Mouse (Mus musculus) neural tube, embryonic 14.5 days (tissue): Measurements from ENCODE around the gene Cby3. TPM values are rescaled to one million over a fixed set of nuclear protein-coding genes. Genes with fewer than 3 reads are reported as not detected.
A peak's percentile ranks its signal among the peaks of the same experiment; 100 is the strongest.
"Not testable (repeated sequence)": the region's sequence is repeated elsewhere in the genome, so short reads cannot be mapped to it uniquely, and the experiment has no call there.

ENCODE experiments used
- ATAC-seq: fragments of 200-750 bp; cut with Nextera tagmentation; 2 replicates; pipeline ENCODE4 v1.8.0; 2017; ENCODE audit warnings: low read depth, mild to moderate bottlenecking, moderate TSS enrichment, moderate library complexity
- H3K27ac ChIP-seq: fragments of 300-500 bp; sonication (generic); 2 replicates; pipeline ENCODE4 v1.5.1; 2014; ENCODE audit warnings: low read depth, mild to moderate bottlenecking, control low read depth, low read length, moderate library complexity, mixed read lengths
- H3K27me3 ChIP-seq: fragments of 300-500 bp; sonication (generic); 2 replicates; pipeline ENCODE4 v1.6.1; 2014; ENCODE audit warnings: low read length; ENCODE audit not compliant: control insufficient read depth, insufficient read depth
- H3K36me3 ChIP-seq: fragments of 300-500 bp; sonication (generic); 2 replicates; pipeline ENCODE4 v1.6.1; 2014; ENCODE audit warnings: low read length, mixed read lengths; ENCODE audit not compliant: control insufficient read depth, insufficient read depth
- H3K4me1 ChIP-seq: fragments of 300-500 bp; sonication (generic); 2 replicates; pipeline ENCODE4 v1.6.1; 2014; ENCODE audit warnings: low read length; ENCODE audit not compliant: control insufficient read depth, insufficient read depth
- H3K4me2 ChIP-seq: fragments of 300-500 bp; sonication (generic); 2 replicates; pipeline ENCODE4 v1.6.1; 2014; ENCODE audit warnings: mild to moderate bottlenecking, low read depth, low read length, control low read depth
- H3K4me3 ChIP-seq: fragments of 300-500 bp; sonication (generic); 2 replicates; pipeline ENCODE4 v1.5.1; 2014; ENCODE audit warnings: low read depth, low read length, control low read depth, mixed read lengths
- H3K9ac ChIP-seq: fragments of 300-500 bp; sonication (generic); replicated peaks from 2 replicates; pipeline ENCODE4 v1.6.1; 2014; ENCODE audit warnings: low read depth, mild to moderate bottlenecking, control low read depth, low read length, mixed read lengths
- H3K9me3 ChIP-seq: fragments of 300-500 bp; sonication (generic); 2 replicates; pipeline ENCODE4 v1.6.1; 2016; ENCODE audit warnings: low read length; ENCODE audit not compliant: control insufficient read depth
- WGBS: fragments of 180-500 bp; shearing (Covaris S2); extraction: QIAGEN DNeasy Blood & Tissue Kit; methylation state at CpG from one replicate; pipeline ENCODE4 v1.1.7; 2014; 5-methylcytosine and 5-hydroxymethylcytosine counted together
- polyA plus RNA-seq: library from polyadenylated mRNA; unstranded; fragments of >200 nt; fragmentation: Nextera tagmentation; extraction: Ambion mirVana; gene quantifications from 2 replicates; pipeline ENCODE4 v1.2.1, GENCODE M21; 2014

The Cby3 gene
- polyA plus RNA-seq, 1 experiment from 2014 or later = 0.92 TPM

DNA sequence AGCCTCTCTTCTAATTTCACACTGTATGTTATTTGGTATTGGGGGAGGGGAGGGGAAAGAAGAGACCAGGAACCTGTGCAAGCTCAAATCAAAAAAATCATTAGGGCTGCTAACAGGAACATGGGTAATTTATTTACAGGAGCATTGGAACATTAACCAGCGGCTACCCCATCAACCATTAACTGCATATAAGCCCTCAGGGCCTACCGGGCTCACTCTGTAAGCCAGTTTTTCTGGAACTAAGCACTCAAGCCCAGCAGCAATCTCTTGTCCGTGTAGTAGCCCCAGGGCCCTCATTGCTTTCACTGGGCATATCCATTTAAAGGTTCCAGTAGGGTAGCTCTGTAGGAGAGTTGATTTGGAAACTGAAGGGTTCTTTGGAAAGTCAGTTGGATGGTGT is 589 bp downstream of the Cby3 start:
- Histone ChIP-seq H3K27me3 (no peaks in the 10 kb centered on the region), H3K9me3 (no peaks in the 10 kb centered on the region), H3K4me1 (no peaks in the 10 kb centered on the region), H3K4me2 (no peak overlapping the region), H3K27ac (no peak overlapping the region), H3K9ac (no peak overlapping the region), H3K36me3 (no peaks in the 10 kb centered on the region), H3K4me3 (no peak overlapping the region)
- WGBS = 50% methylated on average over 3 of the region's 3 CpGs
- no peak for ATAC-seq

DNA sequence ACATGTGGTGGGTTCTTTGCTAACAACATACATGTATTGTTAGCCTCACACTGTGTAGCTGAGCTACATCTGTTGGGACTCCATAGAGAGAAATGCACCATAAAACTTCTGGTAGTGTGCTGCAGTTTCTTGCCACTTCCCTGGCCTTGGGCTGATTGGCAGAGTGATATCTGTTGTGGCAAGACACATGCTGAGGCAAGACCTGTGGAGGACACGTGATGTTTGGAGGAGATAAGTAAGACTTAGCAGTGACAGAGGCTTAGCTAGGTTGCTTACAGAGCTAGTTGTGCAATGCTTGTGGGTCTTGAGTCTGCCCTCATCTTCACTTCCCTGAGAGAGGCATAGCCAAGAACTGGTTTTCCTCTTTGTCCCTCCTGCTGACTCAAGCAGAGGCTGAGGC is 1.1 kb downstream of the Cby3 start:
- H3K4me1 ChIP-seq = no peaks in the 10 kb centered on the region
- 67% methylated on average over 1 of the region's 1 CpGs for WGBS
- H3K27ac ChIP-seq = no peak overlapping the region
- no peaks in the 10 kb centered on the region for H3K9me3 ChIP-seq
- no peak overlapping the region for H3K4me3 ChIP-seq
- no peaks in the 10 kb centered on the region for H3K27me3 ChIP-seq
- H3K9ac ChIP-seq = no peak overlapping the region
- ATAC-seq = no peak
- H3K4me2 ChIP-seq = no peak overlapping the region
- no peaks in the 10 kb centered on the region for H3K36me3 ChIP-seq

DNA sequence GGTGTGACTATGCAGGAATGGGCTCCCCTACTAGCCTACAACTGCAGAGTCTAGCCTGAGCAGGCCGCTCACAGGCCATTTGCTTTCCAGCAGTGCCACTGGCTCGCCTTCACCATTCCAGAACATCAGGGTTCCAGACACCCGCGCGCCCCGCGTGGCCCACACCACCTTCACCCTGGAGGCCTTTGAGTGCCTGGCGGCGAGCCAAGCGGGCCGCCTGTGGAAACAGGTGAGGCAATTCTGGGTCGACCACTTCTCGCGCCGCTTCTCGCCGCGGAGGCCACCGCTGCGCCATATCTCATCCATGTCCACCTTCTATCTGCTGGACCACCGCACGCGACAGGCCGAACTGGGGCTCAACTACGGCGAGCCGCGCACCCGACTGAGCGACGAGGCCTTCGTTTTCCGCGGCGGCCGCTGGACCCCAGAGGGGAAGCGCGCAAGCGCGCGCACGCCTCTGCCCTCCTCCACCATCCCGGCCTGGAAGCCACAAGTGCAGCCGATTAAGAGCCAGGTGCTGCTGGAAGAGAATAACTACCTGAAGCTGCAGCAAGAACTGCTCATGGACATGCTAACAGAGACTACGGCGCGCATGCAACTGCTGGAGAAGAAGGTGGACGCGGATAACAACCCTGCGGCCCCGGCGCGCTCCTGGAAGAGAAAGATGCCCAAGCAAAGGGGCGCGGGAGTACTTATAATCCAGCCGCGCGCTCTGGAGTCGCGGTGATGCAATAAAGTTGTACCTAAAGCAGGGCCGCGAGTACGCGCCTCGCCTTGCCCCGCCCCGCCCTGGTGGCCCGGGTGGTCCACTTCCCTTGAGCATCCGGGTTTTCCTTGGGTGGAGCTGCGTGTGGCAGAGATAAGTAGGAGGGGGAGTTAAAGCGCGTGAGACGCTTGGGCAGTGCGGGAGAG is 4.9 kb downstream of the Cby3 start:
- Histone ChIP-seq H3K9me3 (no peaks in the 10 kb centered on the region), H3K27me3 (no peaks in the 10 kb centered on the region), H3K4me2 (peak overlapping the region; percentile 84)

DNA sequence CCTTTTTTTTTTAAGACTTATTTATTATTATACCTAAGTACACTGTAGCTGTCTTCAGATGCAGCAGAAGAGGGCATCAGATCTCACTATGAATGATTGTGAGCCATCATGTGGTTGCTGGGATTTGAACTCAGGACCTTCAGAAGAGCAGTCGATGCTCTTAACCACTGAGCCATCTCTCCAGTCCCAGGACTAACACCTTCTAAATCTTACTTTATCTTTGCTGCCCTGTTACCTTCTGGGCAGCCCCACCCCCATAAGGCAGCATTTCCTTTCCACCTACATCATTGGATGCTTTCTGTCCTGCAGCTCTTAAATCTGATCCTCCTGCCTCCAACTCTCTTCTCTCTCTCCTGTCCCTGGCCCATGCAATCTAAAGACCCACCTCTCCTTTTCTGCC is 7.0 kb downstream of the Cby3 start:
- H3K27ac ChIP-seq, H3K9ac ChIP-seq, ATAC-seq, H3K9me3 ChIP-seq, H3K4me1 ChIP-seq, H3K4me3 ChIP-seq, H3K27me3 ChIP-seq, H3K4me2 ChIP-seq, H3K36me3 ChIP-seq: not testable (repeated sequence)
- WGBS = 84% methylated on average over 1 of the region's 1 CpGs

More for the DNA sequence above, 4.9 kb downstream of the Cby3 start:
- H3K9ac ChIP-seq = peak overlapping the region; percentile 56
- H3K4me1 ChIP-seq = no peaks in the 10 kb centered on the region
- ATAC-seq = peak; percentile 74
- H3K36me3 ChIP-seq = no peaks in the 10 kb centered on the region
- 2% methylated on average over 74 of the region's 74 CpGs for WGBS
- peak overlapping the region; percentile 50 for H3K4me3 ChIP-seq
- peak overlapping the region; percentile 52 for H3K27ac ChIP-seq

DNA sequence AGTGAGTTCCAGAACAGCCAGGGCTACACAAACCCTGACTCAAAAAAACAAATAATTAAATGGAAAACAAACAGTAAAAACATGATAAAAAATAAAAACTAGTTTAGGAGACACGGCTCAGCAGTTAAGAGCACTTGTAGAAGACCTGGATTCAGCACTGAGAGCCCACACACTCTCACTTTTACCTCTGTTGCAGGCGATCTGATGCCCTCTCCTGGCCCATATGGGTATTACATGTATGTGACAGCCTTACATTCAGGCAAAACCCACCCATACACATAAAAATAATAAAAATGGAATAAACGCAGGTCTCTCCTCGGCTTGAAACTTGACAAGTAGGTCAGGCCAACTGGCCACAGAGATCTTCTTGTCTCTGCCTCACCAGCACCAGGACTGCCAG is 10.3 kb downstream of the Cby3 start:
- no peaks in the 10 kb centered on the region for H3K4me1 ChIP-seq

DNA sequence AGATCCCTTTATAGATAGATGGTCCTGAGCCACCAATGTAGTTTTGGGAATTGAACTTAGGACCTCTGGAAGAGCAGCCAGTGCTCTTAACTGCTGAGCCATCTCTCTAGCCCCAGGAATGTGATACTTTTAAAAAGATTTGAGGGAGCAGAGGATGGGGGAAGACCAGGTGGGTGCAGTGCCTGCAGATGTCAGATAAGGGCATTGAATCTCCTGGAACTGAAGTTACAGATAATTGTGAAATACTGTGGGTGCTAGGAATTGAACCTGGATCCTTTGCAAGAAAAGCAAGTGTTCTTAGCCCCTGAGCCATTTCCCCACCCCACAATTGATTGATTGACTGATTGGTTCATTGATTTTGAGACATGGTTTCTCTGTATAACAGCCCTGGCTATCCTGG is 11.1 kb downstream of the Cby3 start:
- H3K27me3 ChIP-seq = no peaks in the 10 kb centered on the region
- H3K4me1 ChIP-seq = no peaks in the 10 kb centered on the region
- H3K4me2 ChIP-seq = no peak overlapping the region
- no peak overlapping the region for H3K4me3 ChIP-seq
- no peak for ATAC-seq
- H3K27ac ChIP-seq = no peak overlapping the region
- no peaks in the 10 kb centered on the region for H3K36me3 ChIP-seq
- H3K9me3 ChIP-seq = no peaks in the 10 kb centered on the region
- H3K9ac ChIP-seq = no peak overlapping the region

More for the DNA sequence above, 10.3 kb downstream of the Cby3 start:
- H3K4me3 ChIP-seq = no peak overlapping the region
- H3K9me3 ChIP-seq = no peaks in the 10 kb centered on the region
- H3K9ac ChIP-seq = no peak overlapping the region
- 5% methylated on average over 4 of the region's 4 CpGs for WGBS
- H3K4me2 ChIP-seq = no peak overlapping the region
- no peak for ATAC-seq
- H3K27me3 ChIP-seq = no peaks in the 10 kb centered on the region
- no peaks in the 10 kb centered on the region for H3K36me3 ChIP-seq
- H3K27ac ChIP-seq = no peak overlapping the region

DNA sequence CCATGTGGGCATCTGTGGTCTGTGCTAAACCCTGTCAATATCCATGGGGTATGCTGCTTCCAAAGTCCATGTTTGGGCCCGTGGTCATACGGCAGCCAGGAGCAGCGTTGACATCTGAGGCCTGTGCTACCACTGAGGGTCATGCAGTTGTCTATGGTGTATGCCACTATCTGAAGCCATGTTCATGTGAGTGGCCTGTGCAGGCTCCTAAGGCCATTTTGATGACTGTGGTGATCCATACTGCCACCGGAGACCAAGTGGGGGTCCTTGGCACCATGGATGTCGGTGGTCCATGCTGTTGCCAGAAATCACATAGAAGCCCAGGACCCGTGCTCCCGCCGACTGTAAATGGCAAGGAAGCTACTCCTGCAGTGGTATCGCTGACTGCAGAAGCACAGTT is 13.3 kb downstream of the Cby3 start:
- Histone ChIP-seq H3K9ac (no peak overlapping the region), H3K27me3 (no peaks in the 10 kb centered on the region), H3K4me2 (no peak overlapping the region), H3K4me1 (0 out of 2 replicates have a peak, but pooled peaks cover 2% of the 10 kb centered on the region), H3K9me3 (no peaks in the 10 kb centered on the region), H3K4me3 (no peak overlapping the region), H3K27ac (no peak overlapping the region), H3K36me3 (no peaks in the 10 kb centered on the region)
- no peak for ATAC-seq
- 95% methylated on average over 9 of the region's 9 CpGs for WGBS

DNA sequence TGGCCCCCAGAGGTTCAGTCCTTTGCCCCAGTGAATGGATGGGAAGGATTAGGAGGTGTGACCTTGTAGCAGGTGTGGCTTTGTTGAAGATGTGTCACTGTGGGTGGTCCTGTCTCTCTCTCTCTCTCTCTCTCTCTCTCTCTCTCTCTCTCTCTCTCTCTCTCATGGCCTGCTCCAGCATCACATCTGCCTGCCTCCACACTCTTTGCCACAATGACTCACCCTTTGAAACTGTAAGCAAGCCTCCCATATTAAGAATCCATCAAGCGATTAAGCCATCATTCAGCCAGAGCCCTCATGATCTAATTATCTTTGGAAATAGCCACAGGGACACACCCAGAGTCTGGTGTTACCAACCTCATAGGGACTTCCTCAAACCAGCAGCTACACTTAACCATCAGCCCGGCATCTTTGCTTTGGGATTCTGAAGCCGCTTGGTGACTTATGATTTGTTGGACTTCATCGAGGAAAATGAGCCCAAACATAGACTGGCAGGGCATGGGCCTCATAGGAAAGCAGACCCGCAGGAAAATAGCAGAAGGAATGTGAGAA is 15.2 kb downstream of the Cby3 start:
- H3K4me2 ChIP-seq = no peak overlapping the region
- 92% methylated on average over 5 of the region's 5 CpGs for WGBS

DNA sequence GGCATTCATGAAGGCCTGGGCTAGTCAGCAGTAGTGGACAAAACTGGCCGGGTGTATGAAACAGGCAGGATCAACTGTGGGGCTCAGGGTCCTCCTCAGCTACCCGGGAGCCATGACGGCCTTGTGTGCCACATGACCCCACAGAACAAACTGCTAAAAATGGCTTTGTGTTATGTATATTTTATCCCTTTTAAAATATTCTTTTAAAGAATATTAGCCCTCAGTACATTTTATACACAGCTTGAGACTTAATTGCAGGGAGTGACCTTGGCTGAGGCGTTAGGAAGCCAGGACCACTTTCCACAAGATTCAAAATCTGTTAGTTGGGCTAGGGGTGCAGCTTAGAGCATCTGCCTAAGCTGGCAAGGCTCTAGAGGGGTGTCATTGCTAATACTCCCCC is 16.7 kb downstream of the Cby3 start:
- H3K4me2 ChIP-seq = peak overlapping the region; percentile 50
- WGBS = 63% methylated on average over 4 of the region's 4 CpGs
- no peak; the same call in 1 of the 2 replicates for ATAC-seq
- H3K4me1 ChIP-seq = 0 out of 2 replicates have a peak, but pooled peaks cover 2% of the 10 kb centered on the region
- H3K27ac ChIP-seq = peak overlapping the region; percentile 93
- H3K36me3 ChIP-seq = no peaks in the 10 kb centered on the region
- H3K4me3 ChIP-seq = no peak overlapping the region; the same call in 1 of the 2 replicates
- H3K9ac ChIP-seq = peak overlapping the region; percentile 56; the same call in 1 of the 2 replicates
- no peaks in the 10 kb centered on the region for H3K27me3 ChIP-seq
- no peaks in the 10 kb centered on the region for H3K9me3 ChIP-seq

More for the DNA sequence above, 15.2 kb downstream of the Cby3 start:
- no peak for ATAC-seq
- Histone ChIP-seq H3K9ac (no peak overlapping the region), H3K27ac (no peak overlapping the region), H3K27me3 (no peaks in the 10 kb centered on the region), H3K36me3 (no peaks in the 10 kb centered on the region), H3K9me3 (no peaks in the 10 kb centered on the region), H3K4me1 (0 out of 2 replicates have a peak, but pooled peaks cover 2% of the 10 kb centered on the region), H3K4me3 (no peak overlapping the region)
